Mouse (Mus musculus) limb, embryonic 14.5 days (tissue): Measurements from ENCODE around the gene Hnrnph1. TPM values are rescaled to one million over a fixed set of nuclear protein-coding genes. Genes with fewer than 3 reads are reported as not detected.

Experiments used
- ATAC-seq: fragments of 200-750 bp; cut with Nextera tagmentation; 2 replicates; pipeline ENCODE4 v1.8.0; 2017; ENCODE audit warnings: low read depth, moderate number of reproducible peaks, moderate TSS enrichment; ENCODE audit not compliant: low FRiP score
- DNase-seq: peaks from one replicate; pipeline ENCODE4 v3.0.0-alpha.2; 2015; ENCODE audit warnings: low spot score
- H3K27ac ChIP-seq: fragments of 300-500 bp; sonication (generic); replicated peaks from 2 replicates; pipeline ENCODE4 v1.5.1; 2014; ENCODE audit warnings: low read depth, mild to moderate bottlenecking, low read length, moderate library complexity, mixed read lengths
- H3K27me3 ChIP-seq: fragments of 300-500 bp; sonication (generic); 2 replicates; pipeline ENCODE4 v1.6.1; 2014; ENCODE audit warnings: low read length, mixed read lengths; ENCODE audit not compliant: control insufficient read depth, insufficient read depth
- H3K36me3 ChIP-seq: fragments of 300-500 bp; sonication (generic); 2 replicates; pipeline ENCODE4 v1.6.1; 2014; ENCODE audit warnings: mild to moderate bottlenecking, low read length, moderate library complexity, mixed read lengths; ENCODE audit not compliant: control insufficient read depth, insufficient read depth
- H3K4me1 ChIP-seq: fragments of 300-500 bp; sonication (generic); 2 replicates; pipeline ENCODE4 v1.6.1; 2014; ENCODE audit warnings: antibody characterized with exemption, low read length, mixed read lengths; ENCODE audit not compliant: control insufficient read depth, insufficient read depth
- H3K4me2 ChIP-seq: fragments of 300-500 bp; sonication (generic); replicated peaks from 2 replicates; pipeline ENCODE4 v1.6.1; 2014; ENCODE audit warnings: low read depth, mild to moderate bottlenecking, low read length, moderate library complexity; ENCODE audit not compliant: severe bottlenecking
- H3K4me3 ChIP-seq: fragments of 300-500 bp; sonication (generic); replicated peaks from 2 replicates; pipeline ENCODE4 v1.5.1; 2014; ENCODE audit warnings: low read length
- H3K9ac ChIP-seq: fragments of 300-500 bp; sonication (generic); 2 replicates; pipeline ENCODE4 v1.6.1; 2014; ENCODE audit warnings: mild to moderate bottlenecking, low read depth, low read length, moderate library complexity; ENCODE audit not compliant: severe bottlenecking
- H3K9me3 ChIP-seq: fragments of 300-500 bp; sonication (generic); 2 replicates; pipeline ENCODE4 v1.6.1; 2016; ENCODE audit warnings: low read length; ENCODE audit not compliant: control insufficient read depth
- POLR2A ChIP-seq: fragments of 200-500 bp; IDR thresholded peaks from 2 replicates; pipeline ENCODE4 v1.8.0; 2012; ENCODE audit warnings: inconsistent platforms, mild to moderate bottlenecking, moderate library complexity, borderline replicate concordance; ENCODE audit not compliant: insufficient read depth, insufficient read length; ENCODE audit errors: extremely low read depth
- WGBS: fragments of 180-500 bp; shearing (Covaris S2); extraction: QIAGEN DNeasy Blood & Tissue Kit; methylation state at CpG from one replicate; pipeline ENCODE4 v1.1.7; 2014; 5-methylcytosine and 5-hydroxymethylcytosine counted together
- polyA plus RNA-seq, 2 experiments: library from polyadenylated mRNA; depleted of rRNA in 1 of 2; stranded (reverse) in 1 of 2; unstranded in 1 of 2; fragments of >200 nt; fragmentation: Nextera tagmentation in 1 of 2; extraction: Ambion mirVana in 1 of 2; gene quantifications; 2 replicates each; pipeline versions ENCODE4 v1.2.1 to v1.2.3; 2012 to 2014

Gene Hnrnph1
- polyA plus RNA-seq, 2 experiments, result 453 to 769 TPM

GRCm38 (mm10) chr11:50403367-50404014 is 26.7 kb downstream of the Hnrnph1 start:
- Histone ChIP-seq H3K27me3 (no peaks in the 10 kb centered on the region), H3K9ac (no peak overlapping the region), H3K36me3 (peaks cover 47% of the 10 kb centered on the region), H3K27ac (no peak overlapping the region), H3K9me3 (no peaks in the 10 kb centered on the region), H3K4me1 (no peaks in the 10 kb centered on the region), H3K4me3 (no peak overlapping the region), H3K4me2 (no peak overlapping the region)
- no peak for TF ChIP-seq POLR2A
- no peak for DNase-seq
- WGBS, result 88% methylated on average over 10 of the region's 10 CpGs
- ATAC-seq, result no peak

- no peaks in the 10 kb centered on the region for H3K27me3 ChIP-seq
- no peak overlapping the region for H3K27ac ChIP-seq
- no peaks in the 10 kb centered on the region for H3K4me1 ChIP-seq
- ATAC-seq, result no peak
- WGBS, result 78% methylated on average over 6 of the region's 6 CpGs
- peaks cover 34% of the 10 kb centered on the region for H3K36me3 ChIP-seq
- no peak for TF ChIP-seq POLR2A
- no peak overlapping the region for H3K4me3 ChIP-seq
- no peak overlapping the region for H3K4me2 ChIP-seq
- no peak for DNase-seq
- H3K9ac ChIP-seq, result no peak overlapping the region
- no peaks in the 10 kb centered on the region for H3K9me3 ChIP-seq
These were observed 30.4 kb downstream of the Hnrnph1 start for GRCm38 (mm10) chr11:50407235-50407634.

- Histone ChIP-seq H3K4me1 (no peaks in the 10 kb centered on the region), H3K27ac (no peak overlapping the region), H3K9me3 (no peaks in the 10 kb centered on the region), H3K4me3 (no peak overlapping the region), H3K9ac (no peak overlapping the region), H3K4me2 (no peak overlapping the region), H3K36me3 (peaks cover 41% of the 10 kb centered on the region), H3K27me3 (no peaks in the 10 kb centered on the region)
- 91% methylated on average over 6 of the region's 6 CpGs for WGBS
- no peak for DNase-seq
- ATAC-seq, result no peak
- TF ChIP-seq POLR2A, result no peak
These were observed 38.9 kb downstream of the Hnrnph1 start for GRCm38 (mm10) chr11:50415563-50416241.

- DNase-seq, result no peak
- H3K27me3 ChIP-seq, result no peaks in the 10 kb centered on the region
- TF ChIP-seq POLR2A, result no peak
- no peaks in the 10 kb centered on the region for H3K9me3 ChIP-seq
- peaks cover 39% of the 10 kb centered on the region for H3K36me3 ChIP-seq
- H3K4me2 ChIP-seq, result no peak overlapping the region
- no peak overlapping the region for H3K4me3 ChIP-seq
- WGBS, result 73% methylated on average over 2 of the region's 2 CpGs
- no peak for ATAC-seq
- H3K9ac ChIP-seq, result no peak overlapping the region
- H3K27ac ChIP-seq, result no peak overlapping the region
- peaks cover 3% of the 10 kb centered on the region; the same call in 1 of the 2 replicates for H3K4me1 ChIP-seq
These were observed 41.1 kb downstream of the Hnrnph1 start for GRCm38 (mm10) chr11:50417856-50418255.

GRCm38 (mm10) chr11:50421461-50421860 is 44.7 kb downstream of the Hnrnph1 start:
- no peaks in the 10 kb centered on the region for H3K9me3 ChIP-seq
- H3K4me3 ChIP-seq, result peak overlapping the region; percentile 41
- H3K4me2 ChIP-seq, result peak overlapping the region; percentile 64
- H3K9ac ChIP-seq, result peak overlapping the region; percentile 44
- no peak for TF ChIP-seq POLR2A
- H3K27ac ChIP-seq, result no peak overlapping the region
- no peak for DNase-seq
- 52% methylated on average over 5 of the region's 5 CpGs for WGBS
- ATAC-seq, result no peak
- H3K4me1 ChIP-seq, result peaks cover 3% of the 10 kb centered on the region; the same call in 1 of the 2 replicates
- no peaks in the 10 kb centered on the region for H3K27me3 ChIP-seq
- H3K36me3 ChIP-seq, result peaks cover 22% of the 10 kb centered on the region
